14 mouse cellular contexts compared by ENCODE assay signal in genomic region chr9:51518376-51518775, GRCm38 (mm10).
DNase-seq lines count a peak whose midpoint lies in the region; ATAC-seq and TF ChIP-seq lines count a peak whose summit lies in the region.
"Had no signal": no experiment of that assay in that cellular context is flagged by ENCODE, and none has a peak within 500 bp of the region (broad histone marks: within the 10 kb centered on the region; RNA-seq: fewer than 3 reads in every experiment).

No protein-coding gene starts in this region.

- 64% methylated on average over 4 of the region's 4 CpGs for WGBS in forebrain, embryonic 16.5 days
- 73% methylated on average over 4 of the region's 4 CpGs for WGBS in forebrain, embryonic 15.5 days

- intact Hi-C loops in heart, postnatal 10 days (cut with DNase I): no loop called here

- H3K9ac ChIP-seq in forebrain, embryonic 16.5 days (replicated peaks; ENCODE audit: low read depth, low read length): no peak overlapping the region
- no peak overlapping the region for H3K9ac ChIP-seq in forebrain, embryonic 15.5 days (replicated peaks)
- H3K9ac ChIP-seq: embryonic facial prominence, embryonic 13.5 days had no signal

- no peak overlapping the region for H3K27ac ChIP-seq in forebrain, embryonic 16.5 days (ENCODE audit: low read length)
- H3K27ac ChIP-seq in forebrain, embryonic 15.5 days (replicated peaks): no peak overlapping the region
- H3K27ac ChIP-seq in layer of hippocampus, adult 2 months: peak overlapping the region; percentile 75; the same call in 1 of the 2 replicates
- H3K27ac ChIP-seq: embryonic facial prominence, embryonic 13.5 days; kidney, postnatal 0 days had no signal

- peak; percentile 38 for ATAC-seq in forebrain, embryonic 16.5 days
- no peak for ATAC-seq in forebrain, embryonic 15.5 days (replicated peaks)

- no peak overlapping the region for H3K4me3 ChIP-seq in forebrain, embryonic 16.5 days (replicated peaks; ENCODE audit: low read length)
- no peak overlapping the region for H3K4me3 ChIP-seq in forebrain, embryonic 15.5 days
- H3K4me3 ChIP-seq in layer of hippocampus, adult 2 months: no peak overlapping the region
- H3K4me3 ChIP-seq: embryonic facial prominence, embryonic 13.5 days had no signal

- DNase-seq in layer of hippocampus, adult 2 months (ENCODE audit: low spot score in 2 of 2): peak in 1 of 2 experiments; percentile 7
- no peak for DNase-seq in layer of hippocampus, postnatal 25 days (ENCODE audit: extremely low spot score in 1 of 2, low spot score in 1 of 2)
- peak; percentile 47 for DNase-seq in Muller cell, postnatal 12 days (ENCODE audit: inconsistent ontology term)
- DNase-seq in heart, postnatal 10 days: peak; percentile 31 to 35
- no peak for DNase-seq in adrenal gland, postnatal 10 days
- no peak for DNase-seq in kidney, adult 9 months
- DNase-seq: B cell, adult 2 months; thymus, postnatal 25 days had no signal

- no peaks in the 10 kb centered on the region for H3K4me1 ChIP-seq in forebrain, embryonic 16.5 days (replicated peaks; ENCODE audit: control insufficient read depth, insufficient read depth, low read length)
- H3K4me1 ChIP-seq in forebrain, embryonic 15.5 days: no peaks in the 10 kb centered on the region
- H3K4me1 ChIP-seq: embryonic facial prominence, embryonic 13.5 days had no signal

- TF ChIP-seq CTCF in layer of hippocampus, adult 2 months (conservative IDR thresholded peaks at IDR 0.05): no peak

- H3K9me3 ChIP-seq in forebrain, embryonic 16.5 days (ENCODE audit: control insufficient read depth, low read length): no peaks in the 10 kb centered on the region
- no peaks in the 10 kb centered on the region for H3K9me3 ChIP-seq in forebrain, embryonic 15.5 days
- H3K9me3 ChIP-seq: embryonic facial prominence, embryonic 13.5 days; G1E had no signal

- no peak overlapping the region for H3K4me2 ChIP-seq in forebrain, embryonic 16.5 days (ENCODE audit: low read length)
- no peak overlapping the region for H3K4me2 ChIP-seq in forebrain, embryonic 15.5 days (replicated peaks)
- H3K4me2 ChIP-seq: embryonic facial prominence, embryonic 13.5 days; liver, embryonic 11.5 days had no signal

- no peaks in the 10 kb centered on the region for H3K27me3 ChIP-seq in forebrain, embryonic 16.5 days (replicated peaks; ENCODE audit: control insufficient read depth, insufficient read depth, low read length)
- no peaks in the 10 kb centered on the region for H3K27me3 ChIP-seq in forebrain, embryonic 15.5 days
- H3K27me3 ChIP-seq: embryonic facial prominence, embryonic 13.5 days had no signal

- no peaks in the 10 kb centered on the region for H3K36me3 ChIP-seq in forebrain, embryonic 16.5 days (ENCODE audit: control insufficient read depth, insufficient read depth)
- H3K36me3 ChIP-seq in forebrain, embryonic 15.5 days: no peaks in the 10 kb centered on the region
- H3K36me3 ChIP-seq: embryonic facial prominence, embryonic 13.5 days; G1E had no signal

Comparison
In these comparisons a context has a peak if more than half of its experiments do, and no peak if none do; other contexts are left out.
1. DNase-seq: peak in Muller cell, postnatal 12 days (single experiment) and heart, postnatal 10 days (2 of 2); none in layer of hippocampus, postnatal 25 days (0 of 2), adrenal gland, postnatal 10 days (single experiment) and kidney, adult 9 months (single experiment).